ENCODE assay signal across 8 mouse cellular contexts in the genomic region with DNA sequence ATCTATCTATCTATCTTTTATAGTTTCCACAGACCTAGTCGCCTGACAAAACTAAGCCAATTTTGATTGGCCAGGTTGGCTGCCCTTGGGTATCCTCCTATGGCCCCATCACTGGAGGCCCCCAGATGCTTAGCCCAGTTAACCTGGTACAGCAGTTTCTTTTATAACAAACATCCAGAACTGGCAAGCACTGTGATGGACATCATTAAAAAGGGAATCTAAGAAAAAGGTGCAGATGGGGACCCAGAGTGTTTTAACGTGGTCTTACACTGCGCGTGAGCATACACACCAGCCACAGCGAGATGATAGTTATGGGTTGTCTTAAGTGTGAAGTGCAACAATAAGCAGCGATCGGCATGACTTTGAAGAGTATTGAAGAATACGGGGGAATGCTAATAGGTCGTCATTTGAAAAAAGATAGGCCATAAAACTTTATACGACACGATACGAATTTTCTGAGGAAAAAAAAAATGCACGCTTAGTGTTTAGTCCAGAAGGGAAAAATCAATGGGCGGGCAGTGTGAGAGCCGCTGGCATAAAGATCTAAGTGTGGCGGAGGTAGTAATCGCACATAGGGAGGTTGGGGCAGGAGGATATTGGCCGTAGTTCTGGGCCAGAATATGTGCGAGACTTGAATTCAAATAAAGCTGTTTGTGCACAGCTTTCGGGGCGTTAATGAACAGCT. TPM values are rescaled to one million over a fixed set of nuclear protein-coding genes. Genes with fewer than 3 reads are reported as not detected.
DNase-seq lines count a peak whose midpoint lies in the region; ATAC-seq and TF ChIP-seq lines count a peak whose summit lies in the region.

No protein-coding gene starts in this region.

- DNase-seq in lung, embryonic 14.5 days: no peak
- DNase-seq in lung, postnatal 36 days: no peak
- DNase-seq in forebrain, embryonic 10.5 days (ENCODE audit: extremely low spot score, low spot score): no peak
- DNase-seq in liver, embryonic 11.5 days (ENCODE audit: low spot score): no peak
- DNase-seq in left cerebral cortex, postnatal 14 days (ENCODE audit: low spot score in 2 of 2): no peak
- DNase-seq in left cerebral cortex, postnatal 36 days (ENCODE audit: low spot score in 2 of 2): no peak
- no peak for DNase-seq in cerebellum, adult 11 months

- peak overlapping the region; percentile 67 for H3K4me3 ChIP-seq in lung, embryonic 14.5 days (ENCODE audit: low read depth, low read length)
- H3K4me3 ChIP-seq in forebrain, embryonic 10.5 days: peak overlapping the region; percentile 88
- H3K4me3 ChIP-seq in liver, embryonic 11.5 days (ENCODE audit: low read depth, low read length): peak overlapping the region; percentile 79
- peak overlapping the region; percentile 76 for H3K4me3 ChIP-seq in stomach, embryonic 14.5 days (ENCODE audit: low read depth, low read length)

- intact Hi-C loops in left cerebral cortex, postnatal 14 days (cut with DNase I): no loop called here
- intact Hi-C loops in left cerebral cortex, postnatal 36 days (cut with DNase I): no loop called here

- no peak; the same call in 1 of the 2 replicates for ATAC-seq in lung, embryonic 14.5 days (ENCODE audit: insufficient read depth)
- peak; percentile 38 for ATAC-seq in liver, embryonic 11.5 days (replicated peaks; ENCODE audit: low FRiP score)
- peak; percentile 49; the same call in 1 of the 2 replicates for ATAC-seq in stomach, embryonic 14.5 days (ENCODE audit: insufficient number of reproducible peaks, insufficient read depth, low FRiP score, low read depth)

- TF ChIP-seq CTCF in lung, embryonic 14.5 days (IDR thresholded peaks at IDR 0.05; ENCODE audit: low read depth): no peak

- peak overlapping the region; percentile 85 for H3K9ac ChIP-seq in lung, embryonic 14.5 days
- H3K9ac ChIP-seq in liver, embryonic 11.5 days (ENCODE audit: low read depth, low read length): peak overlapping the region; percentile 84
- H3K9ac ChIP-seq in stomach, embryonic 14.5 days (replicated peaks; ENCODE audit: low read depth, low read length): peak overlapping the region; percentile 82

- peaks cover 28% of the 10 kb centered on the region for H3K36me3 ChIP-seq in lung, embryonic 14.5 days (ENCODE audit: insufficient read depth)
- peaks cover 31% of the 10 kb centered on the region for H3K36me3 ChIP-seq in forebrain, embryonic 10.5 days (replicated peaks)
- peaks cover 12% of the 10 kb centered on the region for H3K36me3 ChIP-seq in liver, embryonic 11.5 days (ENCODE audit: control insufficient read depth, insufficient read depth, low read length)
- H3K36me3 ChIP-seq in stomach, embryonic 14.5 days (ENCODE audit: control insufficient read depth, insufficient read depth, low read length): peaks cover 23% of the 10 kb centered on the region

- H3K9me3 ChIP-seq in lung, embryonic 14.5 days (ENCODE audit: low read depth, low read length): no peaks in the 10 kb centered on the region
- no peaks in the 10 kb centered on the region for H3K9me3 ChIP-seq in forebrain, embryonic 10.5 days
- peaks cover 3% of the 10 kb centered on the region; the same call in 1 of the 2 replicates for H3K9me3 ChIP-seq in liver, embryonic 11.5 days (ENCODE audit: control insufficient read depth, low read length)
- H3K9me3 ChIP-seq in stomach, embryonic 14.5 days (ENCODE audit: control insufficient read depth, low read depth, low read length): no peaks in the 10 kb centered on the region

- 10% methylated on average over 21 of the region's 21 CpGs for WGBS in lung, embryonic 14.5 days
- 22% methylated on average over 21 of the region's 21 CpGs for WGBS in forebrain, embryonic 10.5 days
- WGBS in liver, embryonic 11.5 days: 16% methylated on average over 21 of the region's 21 CpGs
- 12% methylated on average over 21 of the region's 21 CpGs for WGBS in stomach, embryonic 14.5 days

- no peak overlapping the region for H3K27ac ChIP-seq in lung, embryonic 14.5 days (ENCODE audit: low read depth)
- H3K27ac ChIP-seq in forebrain, embryonic 10.5 days: peak overlapping the region; percentile 94
- no peak overlapping the region for H3K27ac ChIP-seq in liver, embryonic 11.5 days (ENCODE audit: low read depth, low read length)
- peak overlapping the region; percentile 79; the same call in 1 of the 2 replicates for H3K27ac ChIP-seq in stomach, embryonic 14.5 days (ENCODE audit: low read length)

- H3K4me1 ChIP-seq in lung, embryonic 14.5 days (ENCODE audit: insufficient read depth): peaks cover 8% of the 10 kb centered on the region; the same call in 1 of the 2 replicates
- H3K4me1 ChIP-seq in forebrain, embryonic 10.5 days: peaks cover 25% of the 10 kb centered on the region
- H3K4me1 ChIP-seq in liver, embryonic 11.5 days (replicated peaks; ENCODE audit: control insufficient read depth, insufficient read depth, low read length): peaks cover 8% of the 10 kb centered on the region
- 0 out of 2 replicates have a peak, but pooled peaks cover 7% of the 10 kb centered on the region for H3K4me1 ChIP-seq in stomach, embryonic 14.5 days (ENCODE audit: control insufficient read depth, insufficient read depth, low read length)

- H3K4me2 ChIP-seq in lung, embryonic 14.5 days: peak overlapping the region; percentile 96
- peak overlapping the region; percentile 99 for H3K4me2 ChIP-seq in liver, embryonic 11.5 days
- peak overlapping the region; percentile 83 for H3K4me2 ChIP-seq in stomach, embryonic 14.5 days (replicated peaks; ENCODE audit: low read depth, low read length)

- no peaks in the 10 kb centered on the region for H3K27me3 ChIP-seq in lung, embryonic 14.5 days (ENCODE audit: insufficient read depth, low read length)
- no peaks in the 10 kb centered on the region for H3K27me3 ChIP-seq in forebrain, embryonic 10.5 days (ENCODE audit: poor library complexity, severe bottlenecking)
- H3K27me3 ChIP-seq in liver, embryonic 11.5 days (replicated peaks; ENCODE audit: control insufficient read depth, insufficient read depth, low read length): no peaks in the 10 kb centered on the region
- no peaks in the 10 kb centered on the region for H3K27me3 ChIP-seq in stomach, embryonic 14.5 days (ENCODE audit: control insufficient read depth, insufficient read depth, low read length)

RNA-seq across cellular contexts. Expression of a gene that starts 49.7 kb away (rescaled TPM):
- 11.1 and 11.7 TPM in 2 replicates for polyA plus RNA-seq in lung, embryonic 14.5 days (2014; fragmentation: Nextera tagmentation; extraction: Ambion mirVana)
- 8.7 and 9.7 TPM in 2 replicates for polyA plus RNA-seq in forebrain, embryonic 10.5 days (2016; fragmentation: Nextera tagmentation; extraction: Ambion mirVana)
- polyA plus RNA-seq in liver, embryonic 11.5 days (2014; fragmentation: Nextera tagmentation; extraction: Ambion mirVana): 7.5 and 10.4 TPM in 2 replicates
- polyA plus RNA-seq in stomach, embryonic 14.5 days (2014; fragmentation: Nextera tagmentation; extraction: Ambion mirVana): 10.7 and 14.5 TPM in 2 replicates
- 10 to 100 TPM; 36.3 to 38.6 TPM for total RNA-seq in left cerebral cortex, postnatal 14 days (2021)
- total RNA-seq in left cerebral cortex, postnatal 36 days (2021): 10 to 100 TPM; 30.0 to 46.8 TPM

RNA-seq across cellular contexts. Expression of a gene that starts 49.8 kb away (rescaled TPM):
- polyA plus RNA-seq in lung, embryonic 14.5 days (2014; fragmentation: Nextera tagmentation; extraction: Ambion mirVana): 94.1 and 96.4 TPM in 2 replicates
- 171 and 178 TPM in 2 replicates for polyA plus RNA-seq in forebrain, embryonic 10.5 days (2016; fragmentation: Nextera tagmentation; extraction: Ambion mirVana)
- polyA plus RNA-seq in liver, embryonic 11.5 days (2014; fragmentation: Nextera tagmentation; extraction: Ambion mirVana): 141 and 149 TPM in 2 replicates
- polyA plus RNA-seq in stomach, embryonic 14.5 days (2014; fragmentation: Nextera tagmentation; extraction: Ambion mirVana): 87.1 and 99.7 TPM in 2 replicates
- total RNA-seq in left cerebral cortex, postnatal 14 days (2021): 10 to 100 TPM; 63.9 to 70.0 TPM
- total RNA-seq in left cerebral cortex, postnatal 36 days (2021): 10 to 100 TPM; 55.6 to 62.5 TPM

Comparison
In these comparisons a context has a peak if more than half of its experiments do, and no peak if none do; other contexts are left out.
1. H3K27ac ChIP-seq: peak in forebrain, embryonic 10.5 days (single experiment) and stomach, embryonic 14.5 days (single experiment); none in lung, embryonic 14.5 days (single experiment) and liver, embryonic 11.5 days (single experiment).
2. Peak in every context shown above with its lines, with median percentiles within 50 percentile points of each other: H3K4me2 ChIP-seq, H3K4me3 ChIP-seq and H3K9ac ChIP-seq.